Mouse (Mus musculus) neural tube, embryonic 14.5 days (tissue): ENCODE data around the gene Cadps. TPM values are rescaled to one million over a fixed set of nuclear protein-coding genes. Genes with fewer than 3 reads are reported as not detected.

Source experiments
- ATAC-seq: fragments of 200-750 bp; cut with Nextera tagmentation; 2 replicates; pipeline ENCODE4 v1.8.0; 2017; ENCODE audit warnings: low read depth, mild to moderate bottlenecking, moderate TSS enrichment, moderate library complexity
- H3K27ac ChIP-seq: fragments of 300-500 bp; sonication (generic); 2 replicates; pipeline ENCODE4 v1.5.1; 2014; ENCODE audit warnings: low read depth, mild to moderate bottlenecking, control low read depth, low read length, moderate library complexity, mixed read lengths
- H3K27me3 ChIP-seq: fragments of 300-500 bp; sonication (generic); 2 replicates; pipeline ENCODE4 v1.6.1; 2014; ENCODE audit warnings: low read length; ENCODE audit not compliant: control insufficient read depth, insufficient read depth
- H3K36me3 ChIP-seq: fragments of 300-500 bp; sonication (generic); 2 replicates; pipeline ENCODE4 v1.6.1; 2014; ENCODE audit warnings: low read length, mixed read lengths; ENCODE audit not compliant: control insufficient read depth, insufficient read depth
- H3K4me1 ChIP-seq: fragments of 300-500 bp; sonication (generic); 2 replicates; pipeline ENCODE4 v1.6.1; 2014; ENCODE audit warnings: low read length; ENCODE audit not compliant: control insufficient read depth, insufficient read depth
- H3K4me2 ChIP-seq: fragments of 300-500 bp; sonication (generic); 2 replicates; pipeline ENCODE4 v1.6.1; 2014; ENCODE audit warnings: mild to moderate bottlenecking, low read depth, low read length, control low read depth
- H3K4me3 ChIP-seq: fragments of 300-500 bp; sonication (generic); 2 replicates; pipeline ENCODE4 v1.5.1; 2014; ENCODE audit warnings: low read depth, low read length, control low read depth, mixed read lengths
- H3K9ac ChIP-seq: fragments of 300-500 bp; sonication (generic); replicated peaks from 2 replicates; pipeline ENCODE4 v1.6.1; 2014; ENCODE audit warnings: low read depth, mild to moderate bottlenecking, control low read depth, low read length, mixed read lengths
- H3K9me3 ChIP-seq: fragments of 300-500 bp; sonication (generic); 2 replicates; pipeline ENCODE4 v1.6.1; 2016; ENCODE audit warnings: low read length; ENCODE audit not compliant: control insufficient read depth
- WGBS: fragments of 180-500 bp; shearing (Covaris S2); extraction: QIAGEN DNeasy Blood & Tissue Kit; methylation state at CpG from one replicate; pipeline ENCODE4 v1.1.7; 2014; 5-methylcytosine and 5-hydroxymethylcytosine counted together
- polyA plus RNA-seq: library from polyadenylated mRNA; unstranded; fragments of >200 nt; fragmentation: Nextera tagmentation; extraction: Ambion mirVana; gene quantifications from 2 replicates; pipeline ENCODE4 v1.2.1, GENCODE M21; 2014

Cadps gene
- polyA plus RNA-seq, 1 experiment from 2014 or later, result 86.2 TPM

DNA sequence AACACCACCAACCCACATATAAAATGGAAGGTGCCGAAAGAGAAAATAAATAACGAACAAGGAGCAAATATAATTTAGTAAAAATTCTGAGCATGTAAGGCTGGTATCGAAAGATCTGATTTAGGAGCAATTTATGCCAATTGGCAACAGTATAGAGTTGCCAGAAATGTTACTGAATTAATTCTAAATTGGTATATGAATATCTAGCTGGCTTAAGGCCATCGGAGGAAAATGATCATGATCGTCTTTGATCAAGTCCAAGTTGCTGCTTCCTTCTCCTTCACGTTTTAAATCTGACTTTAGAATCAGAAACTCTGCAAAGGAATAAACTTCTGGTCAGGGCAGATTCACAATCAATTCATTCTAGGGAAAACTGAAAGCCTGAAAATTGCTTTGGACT lies 374.0 kb downstream of the Cadps start:
- ATAC-seq, result no peak
- WGBS, result 94% methylated on average over 6 of the region's 6 CpGs
- Histone ChIP-seq H3K27ac (no peak overlapping the region), H3K36me3 (0 out of 2 replicates have a peak, but pooled peaks cover 3% of the 10 kb centered on the region), H3K4me3 (no peak overlapping the region), H3K27me3 (no peaks in the 10 kb centered on the region), H3K4me2 (no peak overlapping the region), H3K9ac (no peak overlapping the region), H3K9me3 (no peaks in the 10 kb centered on the region), H3K4me1 (no peaks in the 10 kb centered on the region)

DNA sequence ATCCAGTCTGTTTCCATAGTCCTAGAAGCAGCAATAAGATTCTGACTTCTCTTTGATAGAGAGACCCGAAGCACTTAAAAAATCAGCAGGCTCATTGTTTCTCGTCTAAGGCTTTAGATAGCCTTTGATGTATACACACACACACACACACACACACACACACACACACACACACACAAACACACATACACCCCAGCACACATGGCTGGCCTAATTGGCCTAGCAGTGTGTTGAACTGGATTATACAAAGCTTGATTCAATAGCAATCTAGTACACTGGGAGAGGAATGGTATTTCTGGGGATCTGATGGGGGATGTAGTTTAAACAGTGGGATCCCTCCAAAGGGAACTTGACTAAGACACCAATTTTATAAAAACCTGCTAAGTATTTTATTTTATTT lies 381.9 kb downstream of the Cadps start:
- H3K27me3 ChIP-seq, result no peaks in the 10 kb centered on the region
- no peaks in the 10 kb centered on the region for H3K36me3 ChIP-seq
- H3K4me2 ChIP-seq, result no peak overlapping the region
- ATAC-seq, result no peak
- WGBS, result 41% methylated on average over 2 of the region's 2 CpGs
- no peak overlapping the region for H3K4me3 ChIP-seq
- no peaks in the 10 kb centered on the region for H3K4me1 ChIP-seq
- H3K27ac ChIP-seq, result no peak overlapping the region
- no peak overlapping the region for H3K9ac ChIP-seq
- H3K9me3 ChIP-seq, result no peaks in the 10 kb centered on the region

DNA sequence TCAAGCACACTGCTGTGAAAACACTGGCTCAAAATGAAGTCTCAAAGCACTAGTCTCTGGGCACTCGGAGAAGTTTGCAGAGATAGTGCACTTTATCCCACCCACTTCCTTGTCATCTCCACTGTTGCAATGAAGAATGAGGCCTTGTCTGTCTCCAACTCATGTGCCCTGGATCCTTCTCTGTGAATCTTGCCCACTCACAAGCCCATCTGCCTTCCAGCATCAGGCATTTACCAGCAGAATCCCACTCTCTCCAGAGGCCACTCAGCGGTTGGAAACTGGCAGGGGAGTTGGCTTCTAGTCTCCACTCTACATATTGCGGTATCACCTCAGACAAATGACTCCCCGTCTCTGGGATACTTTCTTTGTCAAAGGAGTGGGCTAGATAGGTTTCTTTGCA lies 384.9 kb downstream of the Cadps start:
- H3K4me1 ChIP-seq, result no peaks in the 10 kb centered on the region
- no peak for ATAC-seq
- no peaks in the 10 kb centered on the region for H3K9me3 ChIP-seq
- no peak overlapping the region for H3K4me3 ChIP-seq
- no peak overlapping the region for H3K4me2 ChIP-seq
- no peaks in the 10 kb centered on the region for H3K27me3 ChIP-seq
- 85% methylated on average over 4 of the region's 4 CpGs for WGBS
- no peak overlapping the region for H3K9ac ChIP-seq
- no peak overlapping the region for H3K27ac ChIP-seq
- H3K36me3 ChIP-seq, result no peaks in the 10 kb centered on the region

DNA sequence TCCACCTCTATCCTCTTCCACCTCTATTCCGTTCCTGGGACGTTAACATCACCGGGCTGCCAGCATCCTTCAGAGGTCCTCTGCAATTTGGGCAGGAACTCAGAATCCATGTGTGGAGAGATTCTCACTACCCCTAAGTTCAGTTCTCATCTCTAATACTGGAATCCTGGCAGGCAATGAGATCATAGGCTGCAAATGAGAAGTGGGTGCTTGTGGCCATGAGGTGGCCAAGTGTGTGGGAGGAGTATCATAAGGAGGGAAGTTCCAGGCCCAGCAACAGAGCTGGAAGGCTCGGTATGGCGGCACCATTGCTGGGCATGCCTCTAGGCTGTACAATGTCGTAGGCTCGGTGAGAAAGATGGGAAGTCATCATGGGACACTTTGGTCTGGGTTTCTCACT lies 385.5 kb downstream of the Cadps start:
- H3K9me3 ChIP-seq, result no peaks in the 10 kb centered on the region
- no peaks in the 10 kb centered on the region for H3K4me1 ChIP-seq
- H3K27me3 ChIP-seq, result no peaks in the 10 kb centered on the region
- no peak overlapping the region for H3K4me2 ChIP-seq
- H3K9ac ChIP-seq, result no peak overlapping the region
- H3K36me3 ChIP-seq, result no peaks in the 10 kb centered on the region
- no peak for ATAC-seq
- H3K4me3 ChIP-seq, result no peak overlapping the region
- no peak overlapping the region for H3K27ac ChIP-seq
- 91% methylated on average over 7 of the region's 7 CpGs for WGBS

DNA sequence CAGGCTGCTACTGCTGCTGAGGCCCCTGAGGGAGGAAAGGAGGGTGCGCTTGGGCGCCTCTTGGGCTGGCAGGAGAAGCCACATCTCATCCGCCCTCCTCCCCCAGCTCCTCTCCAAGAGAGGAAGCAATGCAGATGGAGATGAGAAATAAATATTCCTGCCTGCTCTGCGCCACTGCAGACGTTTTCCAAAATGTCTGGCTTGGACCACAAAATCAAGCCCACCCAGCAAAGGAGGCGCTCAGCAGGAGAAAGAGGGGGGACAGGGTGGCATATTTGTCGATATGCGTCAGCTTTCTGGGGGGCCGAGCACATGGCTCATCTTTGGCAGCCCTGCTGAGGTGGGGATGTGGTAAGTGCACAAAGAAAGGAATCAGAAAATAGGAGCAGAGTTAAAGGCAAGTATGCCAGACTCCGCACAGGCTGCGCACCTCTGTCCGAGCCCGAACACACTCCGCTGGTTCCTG lies 385.9 kb downstream of the Cadps start:
- no peaks in the 10 kb centered on the region for H3K36me3 ChIP-seq
- no peak for ATAC-seq
- H3K4me1 ChIP-seq, result no peaks in the 10 kb centered on the region
- 90% methylated on average over 14 of the region's 14 CpGs for WGBS
- H3K4me2 ChIP-seq, result no peak overlapping the region
- no peak overlapping the region for H3K27ac ChIP-seq
- no peak overlapping the region for H3K4me3 ChIP-seq
- no peak overlapping the region for H3K9ac ChIP-seq
- H3K27me3 ChIP-seq, result no peaks in the 10 kb centered on the region
- H3K9me3 ChIP-seq, result no peaks in the 10 kb centered on the region

DNA sequence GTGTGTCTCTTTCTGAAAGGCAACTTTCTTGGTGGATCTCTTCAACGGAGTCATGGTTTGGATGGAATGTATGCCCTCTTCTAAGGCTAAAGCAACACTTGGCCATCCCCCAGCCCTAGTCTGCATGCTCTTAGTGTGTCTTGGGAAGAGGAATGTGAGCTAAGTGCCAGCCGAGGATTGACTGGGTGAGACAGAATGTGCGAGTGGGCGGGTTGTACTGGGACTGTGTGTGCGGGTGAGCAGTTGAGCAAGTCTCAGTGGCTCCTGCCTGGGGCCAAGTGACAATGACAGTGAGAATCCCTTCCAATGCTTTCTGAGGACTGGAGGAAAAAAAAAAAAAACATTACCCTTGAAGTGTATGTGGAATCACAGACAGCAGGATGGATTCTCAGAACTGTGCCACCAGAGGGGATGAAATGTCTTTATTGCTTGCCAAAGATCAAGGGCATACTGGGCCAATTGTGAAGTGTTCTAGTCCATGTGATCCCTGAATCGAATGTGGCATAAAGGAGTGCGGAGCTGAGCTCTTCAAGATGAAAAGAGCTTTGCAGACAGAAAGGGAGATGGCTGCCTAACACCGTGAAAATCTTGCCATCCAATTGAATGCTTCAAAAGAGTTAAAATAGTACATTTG lies 394.7 kb downstream of the Cadps start:
- Histone ChIP-seq H3K4me3 (no peak overlapping the region), H3K27ac (no peak overlapping the region), H3K4me2 (no peak overlapping the region), H3K27me3 (no peaks in the 10 kb centered on the region), H3K9ac (no peak overlapping the region), H3K9me3 (no peaks in the 10 kb centered on the region), H3K36me3 (0 out of 2 replicates have a peak, but pooled peaks cover 5% of the 10 kb centered on the region), H3K4me1 (no peaks in the 10 kb centered on the region)
- WGBS, result 80% methylated on average over 8 of the region's 8 CpGs
- no peak for ATAC-seq

DNA sequence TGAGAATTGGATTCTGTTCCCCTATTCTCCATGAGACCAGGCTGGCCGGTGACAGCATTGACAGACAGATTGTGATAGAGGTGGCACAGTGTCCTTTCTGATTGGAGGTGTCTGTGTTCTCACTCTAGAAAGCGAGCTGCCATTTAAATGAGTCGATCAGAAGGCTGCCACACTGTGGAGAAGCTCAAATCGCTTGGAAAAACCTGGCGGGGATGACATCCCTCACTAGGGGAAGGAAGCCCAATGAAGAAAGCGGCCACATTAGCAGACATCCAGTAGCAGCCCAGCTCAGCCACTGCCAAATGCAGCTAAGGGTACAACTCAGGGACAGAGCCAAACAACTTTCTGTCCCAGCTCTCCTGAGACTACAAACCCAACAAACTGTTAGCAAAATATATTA lies 397.6 kb downstream of the Cadps start:
- Histone ChIP-seq H3K27ac (no peak overlapping the region), H3K9ac (no peak overlapping the region), H3K27me3 (no peaks in the 10 kb centered on the region), H3K36me3 (no peaks in the 10 kb centered on the region), H3K9me3 (no peaks in the 10 kb centered on the region), H3K4me1 (no peaks in the 10 kb centered on the region), H3K4me3 (no peak overlapping the region), H3K4me2 (no peak overlapping the region)
- ATAC-seq, result no peak
- 68% methylated on average over 6 of the region's 6 CpGs for WGBS

DNA sequence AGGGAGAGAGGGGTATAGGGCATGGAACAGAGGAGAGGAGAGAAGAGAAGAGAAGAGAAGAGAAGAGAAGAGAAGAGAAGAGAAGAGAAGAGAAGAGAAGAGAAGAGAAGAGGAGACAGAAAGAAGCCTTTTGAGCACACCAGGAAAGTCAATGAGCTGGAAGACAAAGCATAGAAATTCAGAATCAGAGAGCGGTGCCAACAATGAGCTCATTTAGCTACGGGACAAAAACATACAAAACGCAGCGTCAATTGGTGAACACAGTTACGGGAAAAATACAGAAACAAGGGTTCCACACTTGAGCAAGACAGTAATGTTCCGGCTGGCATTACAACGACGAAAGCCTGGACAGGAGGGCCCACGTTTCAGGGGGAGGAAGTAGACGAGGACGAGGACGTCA lies 412.6 kb downstream of the Cadps start:
- no peak for ATAC-seq
- H3K9ac ChIP-seq, result no peak overlapping the region
- 0 out of 2 replicates have a peak, but pooled peaks cover 4% of the 10 kb centered on the region for H3K36me3 ChIP-seq
- H3K4me3 ChIP-seq, result no peak overlapping the region
- no peak overlapping the region for H3K4me2 ChIP-seq
- H3K4me1 ChIP-seq, result no peaks in the 10 kb centered on the region
- H3K9me3 ChIP-seq, result no peaks in the 10 kb centered on the region
- 69% methylated on average over 12 of the region's 12 CpGs for WGBS
- H3K27ac ChIP-seq, result no peak overlapping the region
- H3K27me3 ChIP-seq, result no peaks in the 10 kb centered on the region

DNA sequence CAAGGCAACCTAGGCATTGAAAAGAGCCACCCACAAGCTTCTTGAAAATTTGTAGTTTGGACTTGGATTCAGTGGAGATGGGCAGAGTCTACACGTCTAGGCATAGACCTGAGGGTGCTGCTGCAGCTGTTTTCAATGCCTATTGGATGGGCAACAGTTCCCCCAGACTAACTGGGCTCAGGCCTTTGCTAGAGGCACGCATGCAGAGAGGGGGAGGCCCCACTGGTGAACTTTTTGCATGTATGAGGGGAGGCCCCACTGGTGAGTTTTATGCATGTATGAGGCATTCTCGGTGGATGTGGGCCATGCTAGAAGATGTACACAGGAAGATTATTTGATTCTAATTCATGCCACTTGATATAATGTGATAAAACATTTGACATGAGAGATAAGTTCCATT lies 413.1 kb downstream of the Cadps start:
- no peak for ATAC-seq
- Histone ChIP-seq H3K4me2 (no peak overlapping the region), H3K9me3 (no peaks in the 10 kb centered on the region), H3K4me1 (no peaks in the 10 kb centered on the region), H3K27me3 (no peaks in the 10 kb centered on the region), H3K4me3 (no peak overlapping the region), H3K36me3 (0 out of 2 replicates have a peak, but pooled peaks cover 4% of the 10 kb centered on the region), H3K9ac (no peak overlapping the region), H3K27ac (no peak overlapping the region)
- 88% methylated on average over 3 of the region's 3 CpGs for WGBS
